Mouse (Mus musculus) liver, postnatal 0 days (tissue): ENCODE data around the gene Scap. TPM values are rescaled to one million over a fixed set of nuclear protein-coding genes. Genes with fewer than 3 reads are reported as not detected.
"Not testable (repeated sequence)": the region's sequence is repeated elsewhere in the genome, so short reads cannot be mapped to it uniquely, and the experiment has no call there.

Experiments used
- ATAC-seq: fragments of 200-750 bp; cut with Nextera tagmentation; 2 replicates; pipeline ENCODE4 v1.8.0; 2017; ENCODE audit warnings: mild to moderate bottlenecking, moderate library complexity
- DNase-seq: peaks from one replicate; pipeline ENCODE4 v3.0.0-alpha.2; 2016
- H3K27ac ChIP-seq: fragments of 300-500 bp; sonication (generic); 2 replicates; pipeline ENCODE4 v1.5.1; 2014; ENCODE audit warnings: antibody characterized with exemption, moderate library complexity, mild to moderate bottlenecking, low read depth
- H3K27me3 ChIP-seq: fragments of 300-500 bp; sonication (generic); 2 replicates; pipeline ENCODE4 v1.6.1; 2014; ENCODE audit warnings: low read length, control low read depth, mixed read lengths; ENCODE audit not compliant: insufficient read depth
- H3K36me3 ChIP-seq: fragments of 300-500 bp; sonication (generic); replicated peaks from 2 replicates; pipeline ENCODE4 v1.6.1; 2014; ENCODE audit warnings: mild to moderate bottlenecking, control low read depth, low read length, moderate library complexity, mixed read lengths; ENCODE audit not compliant: insufficient read depth
- H3K4me1 ChIP-seq: fragments of 300-500 bp; sonication (generic); 2 replicates; pipeline ENCODE4 v1.6.1; 2014; ENCODE audit warnings: antibody characterized with exemption, mild to moderate bottlenecking, control low read depth; ENCODE audit not compliant: insufficient read depth
- H3K4me2 ChIP-seq: fragments of 300-500 bp; sonication (generic); 2 replicates; pipeline ENCODE4 v1.6.1; 2014; ENCODE audit warnings: low read depth, mild to moderate bottlenecking, low read length, moderate library complexity, mixed read lengths
- H3K4me3 ChIP-seq: fragments of 300-500 bp; sonication (generic); 2 replicates; pipeline ENCODE4 v1.5.1; 2014; ENCODE audit warnings: low read depth, low read length
- H3K9ac ChIP-seq: fragments of 300-500 bp; sonication (generic); replicated peaks from 2 replicates; pipeline ENCODE4 v1.6.1; 2014; ENCODE audit warnings: mild to moderate bottlenecking, moderate library complexity
- H3K9me3 ChIP-seq: fragments of 300-500 bp; sonication (generic); 2 replicates; pipeline ENCODE4 v1.6.1; 2016; ENCODE audit warnings: mild to moderate bottlenecking, control low read depth, low read length, mixed read lengths
- CTCF ChIP-seq: sonication (generic); IDR thresholded peaks from 2 replicates; pipeline ENCODE4 v1.5.1; 2016; ENCODE audit warnings: antibody characterized with exemption, low read depth
- EP300 ChIP-seq: IDR thresholded peaks from 2 replicates; pipeline ENCODE4 v1.6.1; 2016; ENCODE audit warnings: antibody characterized with exemption, low read depth, mild to moderate bottlenecking
- WGBS: fragments of 180-500 bp; shearing (Covaris S2); extraction: QIAGEN DNeasy Blood & Tissue Kit; methylation state at CpG from one replicate; pipeline ENCODE4 v1.1.7; 2014; ENCODE audit not compliant: insufficient replicate concordance; 5-methylcytosine and 5-hydroxymethylcytosine counted together
- polyA plus RNA-seq: library from polyadenylated mRNA; unstranded; fragments of >200 nt; fragmentation: Nextera tagmentation; extraction: Ambion mirVana; gene quantifications from 2 replicates; pipeline ENCODE4 v1.2.1, GENCODE M21; 2015

Gene Scap
- polyA plus RNA-seq, 1 experiment from 2014 or later = 44.4 TPM

DNA sequence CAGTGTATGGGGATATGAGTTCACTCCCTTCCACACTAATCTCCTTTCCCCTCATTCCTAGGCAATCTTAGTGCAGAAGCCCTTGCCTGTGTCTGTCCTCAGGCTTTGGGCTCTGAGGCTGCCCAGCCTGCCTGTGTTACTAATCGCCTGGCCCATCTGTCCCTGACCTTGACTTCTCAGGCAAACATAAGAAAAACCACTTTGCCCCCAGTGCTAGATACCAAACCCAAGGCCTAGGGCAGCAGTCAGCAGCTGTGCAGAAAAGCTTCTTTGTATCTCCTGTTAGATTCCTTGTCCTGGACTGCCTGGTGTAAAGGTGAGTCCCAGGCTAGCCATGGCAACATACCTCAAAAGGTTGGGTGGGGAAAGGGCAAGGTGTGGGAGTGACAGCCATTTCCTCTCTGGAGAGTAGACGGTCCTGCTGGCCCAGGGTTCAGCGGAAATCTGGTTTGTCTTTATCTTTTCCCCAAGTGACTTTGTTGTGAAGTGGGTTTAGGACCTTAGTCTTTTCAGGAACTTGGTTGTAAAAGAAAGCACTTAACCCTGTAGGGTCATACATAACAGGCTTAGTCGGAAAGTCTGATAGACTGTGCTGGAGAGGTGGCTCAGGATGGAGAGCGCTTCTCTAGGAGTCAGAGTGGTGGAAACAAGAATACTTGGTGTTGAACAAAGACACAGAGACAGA lies 4.0 kb upstream of the Scap start:
- TF ChIP-seq EP300 = no peak
- Histone ChIP-seq H3K27me3 (no peaks in the 10 kb centered on the region), H3K27ac (0 out of 2 replicates have a peak overlapping the region, but pooled peaks have one; percentile 3), H3K4me2 (no peak overlapping the region), H3K36me3 (no peaks in the 10 kb centered on the region), H3K4me3 (no peak overlapping the region), H3K9ac (no peak overlapping the region), H3K9me3 (no peaks in the 10 kb centered on the region), H3K4me1 (peaks cover 20% of the 10 kb centered on the region)
- DNase-seq = no peak
- WGBS = 38% methylated on average over 5 of the region's 5 CpGs
- ATAC-seq = no peak

DNA sequence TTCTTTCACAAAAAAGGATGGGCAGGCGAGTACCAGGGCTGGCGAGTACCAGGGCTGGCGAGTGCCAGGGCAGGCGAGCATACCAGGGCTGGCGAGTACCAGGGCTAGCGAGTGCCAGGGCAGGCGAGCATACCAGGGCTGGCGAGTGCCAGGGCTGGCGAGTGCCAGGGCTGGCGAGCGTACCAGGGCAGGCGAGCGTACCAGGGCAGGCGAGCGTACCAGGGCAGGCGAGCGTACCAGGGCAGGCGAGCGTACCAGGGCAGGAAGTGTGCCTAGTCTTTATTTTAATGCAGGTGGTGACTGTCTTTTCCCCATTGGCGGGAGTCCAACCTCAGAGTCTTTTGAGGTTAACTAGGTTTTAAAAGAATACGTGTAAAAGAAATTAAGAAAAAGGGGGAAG lies 3.4 kb upstream of the Scap start:
- Histone ChIP-seq H3K4me1 (peaks cover 20% of the 10 kb centered on the region), H3K4me2 (no peak overlapping the region), H3K27ac (no peak overlapping the region), H3K4me3 (no peak overlapping the region), H3K27me3 (no peaks in the 10 kb centered on the region), H3K36me3 (no peaks in the 10 kb centered on the region), H3K9me3 (no peaks in the 10 kb centered on the region), H3K9ac (no peak overlapping the region)
- TF ChIP-seq EP300 (no peak), CTCF (no peak)
- ATAC-seq (no peak), DNase-seq (no peak)
- 66% methylated on average over 21 of the region's 21 CpGs for WGBS

DNA sequence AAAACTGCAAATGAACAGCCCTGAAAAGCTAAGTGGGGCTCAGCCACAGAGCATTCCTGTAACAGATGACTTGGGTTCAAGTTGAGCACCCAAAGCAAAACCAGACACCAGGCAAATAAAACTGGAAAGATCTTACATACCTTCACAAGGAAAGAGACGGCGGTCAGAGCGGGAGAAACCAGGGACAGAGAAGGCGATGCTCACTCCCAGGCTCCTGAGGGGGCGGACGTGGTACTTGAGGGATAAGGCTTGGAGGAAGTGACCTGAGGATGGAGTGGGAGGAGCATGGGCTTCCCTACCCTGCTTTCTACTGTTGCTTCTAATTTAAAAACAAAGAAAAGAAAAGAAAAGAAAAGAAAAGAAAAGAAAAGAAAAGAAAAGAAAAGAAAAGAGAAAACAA lies 2.7 kb upstream of the Scap start:
- 38% methylated on average over 6 of the region's 6 CpGs for WGBS
- Histone ChIP-seq H3K27ac (no peak overlapping the region), H3K4me1 (peaks cover 24% of the 10 kb centered on the region), H3K36me3 (no peaks in the 10 kb centered on the region), H3K27me3 (no peaks in the 10 kb centered on the region), H3K4me2 (no peak overlapping the region), H3K9me3 (no peaks in the 10 kb centered on the region), H3K9ac (no peak overlapping the region), H3K4me3 (no peak overlapping the region)
- no peak for DNase-seq
- TF ChIP-seq CTCF = no peak
- TF ChIP-seq EP300 = no peak
- ATAC-seq = no peak

DNA sequence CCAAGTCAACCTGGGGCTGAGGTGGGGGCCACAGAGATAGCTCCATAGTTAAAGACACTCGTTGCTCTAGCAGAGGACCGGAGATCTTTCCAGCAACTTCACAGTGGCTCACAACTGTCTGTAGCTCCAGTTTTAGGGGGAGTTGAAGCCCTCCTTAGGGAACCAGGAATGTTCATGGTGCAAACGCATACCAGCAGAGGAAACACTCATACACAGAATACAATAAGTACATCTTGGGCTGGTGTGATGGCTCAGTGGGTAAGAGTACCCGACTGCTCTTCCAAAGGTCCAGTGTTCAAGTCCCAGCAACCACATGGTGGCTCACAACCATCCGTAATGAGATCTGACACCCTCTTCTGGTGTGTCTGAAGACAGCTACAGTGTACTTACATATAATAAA lies 2.2 kb upstream of the Scap start:
- 89% methylated on average over 5 of the region's 5 CpGs for WGBS
- not testable (repeated sequence) for H3K4me2 ChIP-seq, H3K4me3 ChIP-seq, ATAC-seq, H3K27ac ChIP-seq, H3K9me3 ChIP-seq, H3K9ac ChIP-seq, H3K36me3 ChIP-seq, H3K27me3 ChIP-seq, DNase-seq
- H3K4me1 ChIP-seq = peaks cover 25% of the 10 kb centered on the region

DNA sequence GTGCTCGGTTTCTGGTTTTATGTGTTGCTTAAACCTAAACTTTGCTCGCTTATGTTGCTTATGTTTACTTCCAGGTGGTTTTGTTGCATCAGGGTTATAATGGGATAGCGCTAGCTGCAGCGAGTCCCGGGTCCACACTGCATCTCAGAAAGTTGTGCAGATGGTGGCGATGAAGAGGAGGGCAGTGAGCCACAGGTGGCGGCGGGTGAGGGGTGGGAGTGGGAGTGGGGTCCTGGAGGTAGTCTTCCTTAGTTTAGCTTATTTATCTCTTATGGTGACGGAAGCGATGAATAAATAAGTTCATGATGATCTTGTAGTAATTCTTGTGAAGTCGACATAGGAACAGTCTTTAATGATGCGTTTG lies 790 bp downstream of the Scap start:
- ATAC-seq = peak; percentile 7
- peaks cover 24% of the 10 kb centered on the region for H3K4me1 ChIP-seq
- H3K9ac ChIP-seq = peak overlapping the region; percentile 72
- H3K27me3 ChIP-seq = no peaks in the 10 kb centered on the region
- H3K4me2 ChIP-seq = peak overlapping the region; percentile 87
- H3K36me3 ChIP-seq = no peaks in the 10 kb centered on the region
- 9% methylated on average over 12 of the region's 12 CpGs for WGBS
- H3K9me3 ChIP-seq = no peaks in the 10 kb centered on the region
- peak overlapping the region; percentile 77 for H3K27ac ChIP-seq
- TF ChIP-seq CTCF (no peak), EP300 (no peak)
- no peak for DNase-seq
- H3K4me3 ChIP-seq = peak overlapping the region; percentile 79

DNA sequence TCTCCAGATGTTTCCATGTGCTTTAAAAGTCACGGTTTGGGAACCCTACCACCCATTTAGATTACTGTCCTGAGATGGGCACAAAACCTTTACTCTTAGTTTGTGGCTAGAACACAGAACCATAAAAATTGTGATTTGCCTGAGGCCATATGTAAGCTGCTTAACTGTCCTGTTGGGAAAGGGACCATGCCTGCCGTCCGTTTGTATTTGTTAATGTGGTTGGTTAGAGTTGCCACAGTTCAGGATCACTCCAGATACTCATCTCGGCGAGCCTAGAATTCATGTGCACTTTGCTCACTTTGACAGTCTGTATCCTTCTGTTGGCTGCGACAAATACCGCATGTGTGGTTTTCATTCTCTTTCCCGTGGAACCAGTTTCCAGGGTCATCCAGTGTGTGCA lies 1.8 kb downstream of the Scap start:
- 37% methylated on average over 8 of the region's 8 CpGs for WGBS
- Histone ChIP-seq H3K4me1 (peaks cover 19% of the 10 kb centered on the region), H3K4me2 (peak overlapping the region; percentile 87), H3K27ac (peak overlapping the region; percentile 51), H3K27me3 (no peaks in the 10 kb centered on the region), H3K9ac (0 out of 2 replicates have a peak overlapping the region, but pooled peaks have one; percentile 26), H3K9me3 (no peaks in the 10 kb centered on the region), H3K36me3 (no peaks in the 10 kb centered on the region), H3K4me3 (0 out of 2 replicates have a peak overlapping the region, but pooled peaks have one; percentile 13)
- DNase-seq (no peak), ATAC-seq (no peak)
- no peak for TF ChIP-seq CTCF
- no peak for TF ChIP-seq EP300
